Mouse (Mus musculus): ENCODE measurements around the gene Dnm3. TPM values are rescaled to one million over a fixed set of nuclear protein-coding genes. Genes with fewer than 3 reads are reported as not detected.

Gene Dnm3
- polyA plus RNA-seq, 1 experiment = 3.0 TPM

DNA sequence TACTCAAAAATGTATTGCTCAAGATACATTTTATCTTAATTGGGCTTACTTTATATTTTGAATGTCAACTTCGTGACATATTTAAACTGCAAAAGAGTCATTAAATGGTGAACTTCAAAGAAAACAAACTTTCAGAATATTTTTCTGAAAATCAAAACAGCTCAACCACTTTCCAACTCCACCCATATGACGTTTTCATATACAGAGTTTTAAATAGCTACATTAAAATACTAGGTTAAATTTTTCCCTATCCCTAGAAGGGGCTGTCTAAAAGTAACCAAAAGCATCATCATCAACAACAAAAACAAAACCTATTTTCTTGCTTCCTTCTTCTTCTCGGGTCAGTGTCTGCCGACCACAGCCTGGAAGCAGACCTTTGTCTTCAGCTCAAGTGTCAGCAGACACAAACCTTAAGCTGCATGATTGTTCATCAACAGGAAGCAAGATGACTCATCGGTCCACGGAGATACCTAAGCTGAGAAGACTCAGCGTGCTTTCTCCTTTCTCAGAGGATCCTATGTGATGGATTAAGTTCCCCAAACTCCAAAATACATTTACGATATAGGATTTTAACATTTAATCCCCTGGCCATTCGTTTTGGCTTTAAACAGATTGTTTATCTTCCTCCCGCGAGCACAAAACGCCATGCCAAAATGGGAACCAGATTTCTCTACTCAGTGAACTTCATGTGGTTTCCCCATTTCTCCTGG, 270.7 kb downstream of the Dnm3 start:
- H3K27ac ChIP-seq (replicated peaks; ENCODE audit: low read depth, low read length) = 0 out of 2 replicates have a peak overlapping the region, but pooled peaks have one; percentile 29
- H3K4me1 ChIP-seq (ENCODE audit: control insufficient read depth, insufficient read depth, insufficient read length, low read length) = 0 out of 2 replicates have a peak, but pooled peaks cover 3% of the 10 kb centered on the region
- H3K4me3 ChIP-seq (ENCODE audit: insufficient read depth, low read depth, low read length) = peak overlapping the region; percentile 51

DNA sequence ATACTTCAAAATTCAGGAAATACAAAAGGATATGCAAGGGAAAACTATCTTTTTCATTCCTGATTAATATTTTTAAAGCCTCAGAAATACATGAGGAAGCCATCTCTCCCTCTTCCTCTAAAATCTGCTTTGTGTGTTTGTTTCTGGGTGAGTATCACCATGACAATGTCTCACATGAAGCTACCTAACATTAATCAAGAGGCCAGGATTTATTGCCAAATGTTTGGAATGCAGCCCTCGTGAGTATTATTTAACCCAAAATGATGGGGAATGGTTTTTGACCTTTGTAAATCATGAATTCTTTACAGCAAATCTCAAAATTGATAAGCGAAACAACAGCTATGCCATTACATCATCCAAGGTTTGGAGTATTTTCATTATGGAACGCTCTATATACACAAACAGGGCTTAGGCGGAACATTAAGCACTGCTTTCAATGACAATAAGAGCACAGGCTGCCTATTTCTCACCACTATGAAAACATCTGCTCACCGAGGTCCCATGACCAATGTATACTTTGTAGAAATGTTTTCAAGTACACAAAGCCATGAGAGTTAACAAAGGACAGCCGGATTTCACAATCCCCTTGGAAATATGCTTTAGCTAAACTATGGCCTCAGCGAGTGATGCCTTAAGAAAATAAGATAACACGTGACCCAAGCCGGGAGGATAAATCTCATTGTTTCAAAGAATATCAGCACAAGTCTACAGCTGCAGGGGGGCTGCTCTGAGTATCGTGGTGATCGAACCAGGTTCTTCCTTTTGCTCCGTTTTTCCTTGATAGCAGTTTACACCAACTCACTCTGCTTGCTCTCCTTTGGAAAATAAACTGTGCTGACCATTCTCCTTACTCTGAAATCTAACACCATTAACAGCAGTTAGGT, 275.1 kb downstream of the Dnm3 start:
- Histone ChIP-seq H3K27ac (replicated peaks; ENCODE audit: low read depth, low read length) (no peak overlapping the region), H3K4me1 (ENCODE audit: control insufficient read depth, insufficient read depth, insufficient read length, low read length) (0 out of 2 replicates have a peak, but pooled peaks cover 3% of the 10 kb centered on the region), H3K4me3 (ENCODE audit: insufficient read depth, low read depth, low read length) (no peak overlapping the region)

DNA sequence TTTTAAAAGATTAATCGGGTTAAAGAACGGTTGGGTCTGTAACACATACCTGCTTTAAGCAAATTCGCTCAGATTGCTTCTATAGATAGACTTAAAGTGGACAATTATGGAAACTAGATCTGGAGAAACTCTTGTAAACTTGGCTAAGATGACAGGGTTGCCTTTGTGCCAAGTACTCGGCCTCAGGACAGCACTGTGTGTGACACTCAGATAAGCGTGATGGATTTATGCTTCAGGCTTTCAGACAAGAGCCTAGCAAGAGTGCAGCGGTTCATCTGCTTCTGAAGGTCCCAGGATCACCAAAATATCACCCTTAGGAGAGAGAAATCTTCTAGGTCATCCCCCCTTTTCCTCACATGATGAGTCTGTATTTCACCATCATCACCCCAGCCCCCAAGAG, 277.4 kb downstream of the Dnm3 start:
- no peak overlapping the region for H3K27ac ChIP-seq (replicated peaks; ENCODE audit: low read depth, low read length)
- peaks cover 2% of the 10 kb centered on the region; the same call in 1 of the 2 replicates for H3K4me1 ChIP-seq (ENCODE audit: control insufficient read depth, insufficient read depth, insufficient read length, low read length)
- no peak overlapping the region for H3K4me3 ChIP-seq (ENCODE audit: insufficient read depth, low read depth, low read length)

DNA sequence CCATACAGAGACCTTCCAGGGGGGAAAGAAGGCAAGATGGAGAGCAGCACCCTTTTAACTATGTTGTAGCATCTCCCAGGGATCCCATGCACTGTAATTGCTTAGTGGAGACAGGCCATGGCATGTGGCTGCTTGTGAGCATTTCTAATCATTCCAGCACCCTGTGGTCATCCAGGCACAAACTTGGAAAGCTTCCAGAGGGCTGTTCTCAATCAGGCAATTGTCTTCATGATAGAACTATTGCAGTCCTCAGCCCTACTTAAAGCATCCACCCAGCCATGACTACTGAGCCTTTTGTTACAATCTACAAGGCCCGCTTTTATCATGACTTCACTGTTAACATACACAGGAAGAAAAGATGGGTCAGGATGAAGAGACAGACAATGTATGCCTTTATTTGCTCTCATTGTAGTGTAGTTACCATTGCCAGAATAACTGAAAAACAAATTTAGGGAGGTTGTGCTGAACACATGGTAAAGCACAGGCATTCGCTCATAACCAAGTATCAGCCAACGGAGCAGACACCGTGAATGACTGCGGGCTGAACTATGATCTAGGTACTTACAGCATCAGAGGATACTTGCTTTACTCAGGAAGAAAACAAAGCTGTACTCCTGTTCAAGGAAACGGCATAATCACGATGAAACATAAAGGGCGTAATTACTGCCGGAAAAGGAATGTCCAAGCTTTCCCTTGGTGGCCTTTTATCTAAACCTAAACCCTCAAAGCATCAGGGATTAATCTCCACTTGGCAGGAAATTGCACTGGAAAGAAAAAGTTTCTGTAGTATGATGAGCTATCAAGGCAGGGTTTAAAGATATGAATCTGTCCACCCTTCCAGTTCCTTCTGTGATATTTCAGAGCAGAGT, 280.8 kb downstream of the Dnm3 start:
- Histone ChIP-seq H3K4me1 (ENCODE audit: control insufficient read depth, insufficient read depth, insufficient read length, low read length) (peaks cover 2% of the 10 kb centered on the region; the same call in 1 of the 2 replicates), H3K4me3 (ENCODE audit: insufficient read depth, low read depth, low read length) (no peak overlapping the region), H3K27ac (replicated peaks; ENCODE audit: low read depth, low read length) (no peak overlapping the region)

DNA sequence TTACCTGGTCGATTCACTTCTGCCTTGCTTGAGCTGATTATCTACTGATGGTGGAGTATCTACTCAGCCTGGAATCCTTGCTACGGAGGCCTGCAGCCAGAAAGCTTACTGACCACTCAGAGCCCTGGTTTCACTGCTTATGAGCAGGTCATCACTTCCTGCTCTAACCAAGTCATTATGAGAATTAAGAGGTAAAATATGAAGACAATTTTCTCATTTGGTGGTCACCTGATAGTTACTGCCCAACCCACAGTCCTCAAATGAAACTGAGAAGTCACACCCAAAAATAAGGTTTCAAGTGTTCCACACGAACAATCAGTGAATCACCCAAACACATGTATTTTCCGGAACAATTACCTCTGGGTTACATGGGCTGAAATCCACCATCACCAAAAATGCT, 289.1 kb downstream of the Dnm3 start:
- no peak overlapping the region for H3K27ac ChIP-seq (replicated peaks; ENCODE audit: low read depth, low read length)
- no peak overlapping the region for H3K4me3 ChIP-seq (ENCODE audit: insufficient read depth, low read depth, low read length)
- peaks cover 10% of the 10 kb centered on the region for H3K4me1 ChIP-seq (ENCODE audit: control insufficient read depth, insufficient read depth, insufficient read length, low read length)

DNA sequence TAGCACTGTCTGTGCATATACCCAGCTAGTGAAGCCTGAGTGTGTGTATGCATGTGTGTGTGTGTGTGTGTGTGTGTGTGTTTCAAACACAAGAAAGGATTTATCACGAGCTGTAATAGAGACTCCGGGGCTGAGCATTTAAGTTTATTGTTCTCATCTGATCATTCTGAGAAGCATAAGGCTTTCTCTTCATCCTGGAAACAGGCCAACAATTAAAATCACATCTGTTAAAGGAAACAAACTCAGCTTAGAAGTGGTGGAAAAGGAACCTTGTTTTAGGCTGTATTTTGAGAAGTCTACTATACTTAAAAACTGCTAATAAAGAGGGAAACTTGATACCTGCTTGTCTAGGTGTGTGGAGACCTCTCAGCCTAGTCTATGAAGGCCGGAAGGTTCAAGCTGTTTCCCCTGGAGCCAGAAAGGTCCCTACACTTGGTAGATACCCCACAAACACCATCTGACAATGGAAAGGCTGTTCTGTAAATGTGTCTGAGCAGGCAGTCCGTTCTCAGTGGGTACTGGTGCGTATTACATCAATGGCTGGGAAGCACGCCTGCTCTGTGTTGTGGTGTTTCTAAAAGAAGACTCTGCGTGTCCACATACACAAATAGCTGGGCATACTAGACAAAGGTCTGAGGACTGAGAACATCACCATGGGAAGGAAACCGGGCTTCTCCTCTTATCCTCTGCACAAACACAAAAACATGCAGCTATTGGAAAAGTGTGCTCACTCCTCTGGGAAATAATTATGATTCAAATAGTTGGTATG, 290.3 kb downstream of the Dnm3 start:
- H3K27ac ChIP-seq (replicated peaks; ENCODE audit: low read depth, low read length) = peak overlapping the region; percentile 39
- H3K4me1 ChIP-seq (ENCODE audit: control insufficient read depth, insufficient read depth, insufficient read length, low read length) = peaks cover 15% of the 10 kb centered on the region
- H3K4me3 ChIP-seq (ENCODE audit: insufficient read depth, low read depth, low read length) = no peak overlapping the region

DNA sequence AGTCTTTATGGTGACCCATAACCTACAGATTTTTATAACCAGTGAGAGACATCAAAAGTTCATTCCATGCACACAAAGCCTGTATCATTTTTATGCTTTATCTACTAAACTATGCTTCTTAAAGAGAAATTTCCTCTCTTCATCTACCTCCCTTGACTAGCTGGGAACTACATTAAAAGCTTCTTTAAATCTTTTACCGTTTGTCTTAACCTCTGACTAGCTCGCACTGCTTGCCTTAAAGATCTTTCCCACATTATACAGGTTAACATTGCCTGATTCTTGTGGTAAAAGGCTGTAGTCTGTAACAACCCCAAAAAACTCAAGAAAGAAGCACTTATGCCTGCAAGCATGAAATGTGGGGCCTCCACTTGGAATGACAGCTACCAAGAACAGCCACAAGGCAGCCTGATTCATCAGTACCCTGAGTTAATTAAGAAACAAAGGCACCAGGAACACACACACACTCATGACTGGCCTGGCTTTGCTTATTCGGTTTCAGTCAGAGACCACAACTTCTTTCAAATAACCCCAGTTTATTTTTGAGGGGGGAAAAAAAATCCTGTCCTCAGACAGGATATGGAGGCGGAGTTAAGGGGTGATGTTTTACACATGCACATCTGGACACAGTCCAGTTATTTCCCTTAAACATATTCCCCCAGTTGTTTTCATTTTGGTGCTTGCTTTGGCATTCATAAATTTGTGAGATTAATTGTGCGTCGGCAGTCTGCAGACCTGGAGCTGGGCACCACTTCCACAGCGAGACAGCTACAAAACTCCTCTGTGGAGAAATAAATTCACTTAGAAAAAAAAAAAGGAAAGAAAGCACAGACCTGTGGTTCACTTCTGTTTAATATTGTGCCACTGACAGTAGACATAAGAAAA, 291.1 kb downstream of the Dnm3 start:
- Histone ChIP-seq H3K27ac (replicated peaks; ENCODE audit: low read depth, low read length) (0 out of 2 replicates have a peak overlapping the region, but pooled peaks have one; percentile 24), H3K4me1 (ENCODE audit: control insufficient read depth, insufficient read depth, insufficient read length, low read length) (peaks cover 15% of the 10 kb centered on the region), H3K4me3 (ENCODE audit: insufficient read depth, low read depth, low read length) (no peak overlapping the region)

DNA sequence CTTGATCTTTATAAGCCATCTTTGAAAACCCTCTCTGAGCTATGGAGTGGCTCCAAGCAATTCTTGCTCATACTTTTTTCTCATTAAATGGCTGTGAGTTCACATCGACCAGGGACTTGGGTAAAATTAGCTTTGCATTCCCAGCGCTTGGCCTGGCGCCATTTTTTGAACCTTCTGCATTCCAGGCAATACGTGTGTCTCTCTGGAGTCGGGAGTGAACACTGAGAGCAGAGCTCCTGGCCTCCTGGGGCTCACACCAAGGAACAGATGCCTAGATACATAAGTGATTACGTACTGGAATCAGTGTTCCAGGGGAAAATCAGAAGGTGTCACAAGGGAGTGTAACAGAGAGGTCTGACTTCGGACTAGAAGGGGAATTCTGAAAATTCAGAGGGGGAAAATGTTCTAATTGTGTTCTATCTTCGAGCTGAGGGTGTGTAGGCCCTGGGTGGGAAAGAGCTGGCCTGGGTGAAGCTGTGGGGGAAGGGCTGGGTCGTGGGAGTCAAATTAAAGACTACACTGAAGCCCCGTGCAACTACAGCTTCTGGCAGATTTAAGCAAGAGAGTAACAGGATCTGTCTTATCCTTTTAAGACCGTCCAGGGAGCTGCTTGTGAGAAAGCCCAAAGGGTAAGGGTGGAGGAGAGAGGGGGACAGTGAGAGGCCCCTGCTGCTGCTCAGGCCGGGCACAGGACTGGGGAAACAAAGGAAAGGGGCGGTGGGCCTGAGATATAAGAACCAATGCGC, 293.7 kb downstream of the Dnm3 start:
- peak overlapping the region; percentile 28 for H3K27ac ChIP-seq (replicated peaks; ENCODE audit: low read depth, low read length)
- H3K4me1 ChIP-seq (ENCODE audit: control insufficient read depth, insufficient read depth, insufficient read length, low read length) = peaks cover 22% of the 10 kb centered on the region
- H3K4me3 ChIP-seq (ENCODE audit: insufficient read depth, low read depth, low read length) = no peak overlapping the region

DNA sequence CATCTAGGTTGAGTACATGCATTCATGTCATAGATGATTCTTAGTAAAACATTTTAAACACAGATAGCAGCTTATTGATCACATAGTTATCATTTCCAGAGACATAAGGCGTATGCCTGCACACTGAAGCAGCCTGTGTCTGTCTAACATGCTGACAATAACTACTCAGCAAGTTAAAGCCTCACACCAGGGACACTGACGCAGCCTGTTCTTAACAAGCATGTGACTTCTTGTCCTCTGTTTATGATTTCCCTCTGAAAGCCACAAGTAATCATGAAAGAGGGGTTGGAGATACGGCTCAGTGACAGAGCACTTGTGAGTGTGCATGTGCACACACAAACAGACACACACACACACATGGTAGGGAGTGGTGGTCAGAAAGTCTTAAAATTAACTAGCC, 294.4 kb downstream of the Dnm3 start:
- Histone ChIP-seq H3K4me3 (ENCODE audit: insufficient read depth, low read depth, low read length) (no peak overlapping the region), H3K27ac (replicated peaks; ENCODE audit: low read depth, low read length) (no peak overlapping the region), H3K4me1 (ENCODE audit: control insufficient read depth, insufficient read depth, insufficient read length, low read length) (peaks cover 22% of the 10 kb centered on the region)

DNA sequence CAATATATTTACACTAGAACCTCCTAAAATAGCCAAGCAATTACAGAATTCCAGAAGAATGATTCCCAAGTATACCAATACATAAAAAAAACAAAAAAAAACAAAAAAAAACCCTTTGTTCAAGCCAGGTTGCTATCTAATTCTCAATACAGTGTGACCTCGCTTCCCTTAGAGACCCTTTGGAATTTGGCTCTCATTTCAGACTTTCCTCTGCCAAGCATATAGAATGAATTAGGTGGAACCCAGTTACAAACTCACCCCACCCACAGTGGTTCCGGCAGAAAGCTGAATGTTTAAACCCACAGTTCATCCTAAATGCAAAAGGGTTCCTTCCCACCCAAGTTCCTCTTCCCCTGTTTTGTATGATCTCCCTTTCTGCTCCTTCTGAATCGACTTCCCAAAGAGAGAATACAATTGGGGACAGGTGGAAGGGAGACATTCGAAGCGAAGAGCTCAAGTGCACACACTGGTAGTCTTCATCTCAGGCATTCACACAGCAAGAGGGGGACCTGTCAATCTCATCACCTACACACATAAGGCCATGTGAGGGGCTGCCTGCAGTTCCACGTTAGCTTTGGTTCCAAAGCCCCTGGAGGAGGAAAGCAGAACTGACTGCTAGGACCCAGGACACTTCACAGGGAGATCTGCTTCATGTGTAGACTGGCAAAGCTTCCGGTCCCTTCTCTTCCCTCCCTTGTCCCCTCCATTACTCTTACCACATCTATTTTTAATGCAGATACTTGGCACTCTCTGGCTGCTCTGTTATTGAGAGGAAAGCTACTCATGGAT, 296.5 kb downstream of the Dnm3 start:
- H3K27ac ChIP-seq (replicated peaks; ENCODE audit: low read depth, low read length) = no peak overlapping the region
- H3K4me3 ChIP-seq (ENCODE audit: insufficient read depth, low read depth, low read length) = no peak overlapping the region
- peaks cover 13% of the 10 kb centered on the region for H3K4me1 ChIP-seq (ENCODE audit: control insufficient read depth, insufficient read depth, insufficient read length, low read length)

DNA sequence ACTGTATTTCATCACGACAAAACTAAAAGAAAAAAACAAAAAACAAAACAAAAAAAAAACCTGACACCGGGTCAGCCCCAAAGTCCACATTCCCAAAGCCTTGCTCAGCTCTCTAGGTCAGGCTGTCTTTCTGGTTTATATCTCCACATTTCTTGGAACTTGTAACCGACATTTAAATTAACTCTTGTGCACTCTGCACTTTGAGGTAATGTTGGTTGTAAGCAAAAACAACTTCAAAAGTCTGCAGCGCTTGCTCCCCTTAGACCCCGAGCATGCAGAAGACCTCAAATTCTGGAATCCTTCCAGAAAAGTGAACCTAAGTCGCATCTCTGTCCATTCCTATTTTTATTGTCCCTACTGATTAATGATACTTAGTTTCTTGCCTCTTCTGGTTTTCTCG, 297.4 kb downstream of the Dnm3 start:
- H3K4me1 ChIP-seq (ENCODE audit: control insufficient read depth, insufficient read depth, insufficient read length, low read length) = peaks cover 13% of the 10 kb centered on the region
- H3K4me3 ChIP-seq (ENCODE audit: insufficient read depth, low read depth, low read length) = no peak overlapping the region
- no peak overlapping the region for H3K27ac ChIP-seq (replicated peaks; ENCODE audit: low read depth, low read length)

DNA sequence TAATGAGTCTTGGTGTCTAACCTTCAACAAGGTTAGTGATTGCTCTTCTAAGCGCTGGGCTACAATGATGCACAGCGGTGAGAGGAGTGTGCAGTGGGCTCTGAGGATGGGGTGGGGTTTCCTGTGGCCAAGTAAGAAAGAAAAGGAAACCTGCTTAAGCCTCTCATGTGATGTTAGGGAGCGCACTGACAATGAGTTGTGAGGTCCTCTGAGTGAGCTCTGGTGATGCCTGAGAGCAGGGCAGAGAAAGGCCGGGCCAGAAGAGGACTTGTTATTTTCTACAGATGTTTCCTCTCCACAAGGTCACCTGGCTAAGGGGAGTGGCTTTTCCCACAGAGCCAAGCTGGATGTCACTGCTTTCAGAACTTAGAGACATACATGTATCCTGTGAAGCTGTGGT, 298.4 kb downstream of the Dnm3 start:
- Histone ChIP-seq H3K4me1 (ENCODE audit: control insufficient read depth, insufficient read depth, insufficient read length, low read length) (peaks cover 13% of the 10 kb centered on the region), H3K27ac (replicated peaks; ENCODE audit: low read depth, low read length) (no peak overlapping the region), H3K4me3 (ENCODE audit: insufficient read depth, low read depth, low read length) (no peak overlapping the region)
